Mouse (Mus musculus) liver, adult 2 months (tissue): ENCODE measurements around the gene Zc3hc1. TPM values are rescaled to one million over a fixed set of nuclear protein-coding genes. Genes with fewer than 3 reads are reported as not detected.

Source experiments
- DNase-seq: peaks from one replicate; pipeline ENCODE4 v3.0.0-alpha.2; 2011; ENCODE audit warnings: low read depth, low spot score; ENCODE audit errors: extremely low read depth
- H3K27ac ChIP-seq: fragments of 200-500 bp; replicated peaks from 2 replicates; pipeline ENCODE4 v1.5.1; 2012; ENCODE audit warnings: low read depth, mild to moderate bottlenecking, control low read depth, inconsistent platforms, low read length; ENCODE audit not compliant: insufficient read depth
- H3K27me3 ChIP-seq: fragments of 200-500 bp; 2 replicates; pipeline ENCODE4 v1.6.1; 2012; ENCODE audit warnings: mild to moderate bottlenecking, moderate library complexity, low read length, inconsistent platforms; ENCODE audit not compliant: control insufficient read depth, insufficient read depth
- H3K36me3 ChIP-seq: fragments of 200-500 bp; 2 replicates; pipeline ENCODE4 v1.6.1; 2012; ENCODE audit warnings: low read length, inconsistent platforms; ENCODE audit not compliant: control insufficient read depth, insufficient read depth
- H3K4me1 ChIP-seq: fragments of 200-500 bp; 2 replicates; pipeline ENCODE4 v1.6.1; 2011; ENCODE audit warnings: low read length; ENCODE audit not compliant: control insufficient read depth, insufficient read depth
- H3K4me3 ChIP-seq: fragments of 200-500 bp; 2 replicates; pipeline ENCODE4 v1.5.1; 2011; ENCODE audit warnings: low read depth, mild to moderate bottlenecking, control low read depth, low read length, moderate library complexity; ENCODE audit not compliant: insufficient read depth
- H3K79me2 ChIP-seq: fragments of 200-500 bp; 2 replicates; pipeline ENCODE4 v1.6.1; 2012; ENCODE audit warnings: inconsistent platforms, mild to moderate bottlenecking, low read length, moderate library complexity; ENCODE audit not compliant: control insufficient read depth, insufficient read depth
- H3K9ac ChIP-seq: fragments of 200-500 bp; 2 replicates; pipeline ENCODE4 v1.6.1; 2012; ENCODE audit warnings: low read depth, mild to moderate bottlenecking, control low read depth, inconsistent platforms, low read length
- CTCF ChIP-seq: fragments of 200-500 bp; IDR thresholded peaks from 2 replicates; pipeline ENCODE4 v1.5.1; 2011; ENCODE audit warnings: low read depth, low read length, control low read depth
- POLR2A ChIP-seq: fragments of 200-500 bp; IDR thresholded peaks from 2 replicates; pipeline ENCODE4 v1.6.1; 2011; ENCODE audit warnings: low read length, control low read depth; ENCODE audit not compliant: insufficient read depth; ENCODE audit errors: extremely low read depth
- WGBS: fragments of 180-500 bp; shearing (Covaris S2); methylation state at CpG from one replicate; pipeline ENCODE4 v1.1.7; 2018; 5-methylcytosine and 5-hydroxymethylcytosine counted together
- polyA plus RNA-seq: library from polyadenylated mRNA; depleted of rRNA; stranded (reverse); fragments of >200 nt; gene quantifications from 2 replicates; pipeline ENCODE4 v1.2.3, GENCODE M21; 2012
- total RNA-seq: library from RNA; depleted of rRNA; stranded (reverse); fragments of >200 nt; gene quantifications from 2 replicates; pipeline ENCODE4 v1.2.3, GENCODE M21; 2014

The Zc3hc1 gene
- total and polyA plus RNA-seq, 2 experiments = 7.3 to 8.2 TPM

- peaks cover 39% of the 10 kb centered on the region for H3K36me3 ChIP-seq
- H3K9ac ChIP-seq = no peak overlapping the region
- WGBS = 79% methylated on average over 3 of the region's 3 CpGs
- H3K4me1 ChIP-seq = no peaks in the 10 kb centered on the region
- H3K27ac ChIP-seq = no peak overlapping the region
- H3K79me2 ChIP-seq = no peaks in the 10 kb centered on the region; the same call in 1 of the 2 replicates
- H3K27me3 ChIP-seq = no peaks in the 10 kb centered on the region
- DNase-seq = no peak
- TF ChIP-seq CTCF (no peak), POLR2A (no peak)
- H3K4me3 ChIP-seq = no peak overlapping the region
These were observed 9.7 kb downstream of the Zc3hc1 start for GRCm38 (mm10) chr6:30381116-30381515.

- peaks cover 44% of the 10 kb centered on the region for H3K36me3 ChIP-seq
- no peak overlapping the region for H3K27ac ChIP-seq
- WGBS = 71% methylated on average over 1 of the region's 1 CpGs
- no peaks in the 10 kb centered on the region for H3K27me3 ChIP-seq
- DNase-seq = no peak
- H3K79me2 ChIP-seq = no peaks in the 10 kb centered on the region
- no peak overlapping the region for H3K4me3 ChIP-seq
- H3K4me1 ChIP-seq = no peaks in the 10 kb centered on the region
- no peak for TF ChIP-seq POLR2A
- TF ChIP-seq CTCF = no peak
- H3K9ac ChIP-seq = no peak overlapping the region
These were observed 15.0 kb downstream of the Zc3hc1 start for GRCm38 (mm10) chr6:30375791-30376190.

- Histone ChIP-seq H3K27ac (no peak overlapping the region), H3K79me2 (no peaks in the 10 kb centered on the region), H3K4me3 (no peak overlapping the region), H3K27me3 (no peaks in the 10 kb centered on the region), H3K4me1 (no peaks in the 10 kb centered on the region), H3K9ac (no peak overlapping the region), H3K36me3 (peaks cover 45% of the 10 kb centered on the region)
- 87% methylated on average over 16 of the region's 16 CpGs for WGBS
- no peak for TF ChIP-seq CTCF
- TF ChIP-seq POLR2A = no peak
- DNase-seq = no peak
These were observed 15.9 kb downstream of the Zc3hc1 start for GRCm38 (mm10) chr6:30374731-30375510.

DNA sequence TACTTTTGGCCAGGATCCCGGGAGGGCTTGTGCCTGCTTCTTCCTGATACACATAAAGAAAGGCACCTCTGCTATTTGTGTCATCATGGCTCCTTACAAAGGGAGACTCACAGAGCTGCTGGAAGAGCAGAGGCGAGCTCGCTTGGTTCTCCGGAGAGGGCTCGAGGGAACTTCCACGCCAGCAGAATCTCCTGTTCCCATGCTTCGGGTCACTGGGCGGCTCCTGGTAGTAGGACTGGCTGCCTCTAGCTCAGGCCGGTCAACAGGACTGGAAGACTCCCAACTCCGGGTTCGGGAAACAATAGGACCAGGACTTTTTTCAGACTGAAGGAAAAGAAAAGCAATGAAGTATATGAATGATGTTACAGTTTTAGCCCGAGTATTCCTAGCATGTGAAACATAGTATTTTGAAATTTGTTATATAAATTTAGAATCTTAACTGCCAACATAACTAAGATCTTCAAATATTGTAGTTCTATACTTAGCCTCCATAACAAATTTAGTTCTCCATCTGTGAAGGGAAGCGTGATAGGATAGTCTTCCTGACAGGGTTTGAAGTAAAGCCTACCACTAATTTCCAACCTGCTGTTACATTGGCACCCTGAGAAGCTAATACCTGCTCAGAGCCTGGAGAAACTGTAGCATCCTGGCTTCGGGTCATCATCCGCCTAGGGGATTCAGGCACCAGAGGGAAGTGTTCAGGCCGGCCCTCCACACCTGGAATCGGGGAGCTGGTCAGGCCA is 18.0 kb downstream of the Zc3hc1 start:
- WGBS = 97% methylated on average over 17 of the region's 17 CpGs
- H3K36me3 ChIP-seq = peaks cover 58% of the 10 kb centered on the region

GRCm38 (mm10) chr6:30369291-30369690 is 21.5 kb downstream of the Zc3hc1 start:
- no peaks in the 10 kb centered on the region for H3K79me2 ChIP-seq
- no peaks in the 10 kb centered on the region for H3K27me3 ChIP-seq
- H3K9ac ChIP-seq = no peak overlapping the region
- no peak for TF ChIP-seq CTCF
- TF ChIP-seq POLR2A = no peak
- peaks cover 61% of the 10 kb centered on the region for H3K36me3 ChIP-seq
- WGBS = 85% methylated on average over 3 of the region's 3 CpGs
- no peak for DNase-seq
- H3K4me3 ChIP-seq = no peak overlapping the region
- H3K4me1 ChIP-seq = no peaks in the 10 kb centered on the region
- no peak overlapping the region for H3K27ac ChIP-seq

More for the DNA sequence above, 18.0 kb downstream of the Zc3hc1 start:
- no peak for TF ChIP-seq CTCF
- no peak for TF ChIP-seq POLR2A
- H3K27me3 ChIP-seq = no peaks in the 10 kb centered on the region
- H3K4me1 ChIP-seq = no peaks in the 10 kb centered on the region
- no peak overlapping the region for H3K27ac ChIP-seq
- no peak overlapping the region for H3K9ac ChIP-seq
- no peak for DNase-seq
- no peak overlapping the region for H3K4me3 ChIP-seq
- H3K79me2 ChIP-seq = no peaks in the 10 kb centered on the region
